Mouse (Mus musculus): ENCODE data around the gene Btg1-ps2. TPM values are rescaled to one million over a fixed set of nuclear protein-coding genes. Genes with fewer than 3 reads are reported as not detected.
"Not testable (repeated sequence)": the region's sequence is repeated elsewhere in the genome, so short reads cannot be mapped to it uniquely, and the experiment has no call there.

The Btg1-ps2 gene
- not detected in 2 replicates for polyA plus RNA-seq (2015; fragmentation: Nextera tagmentation; extraction: Ambion mirVana)

DNA sequence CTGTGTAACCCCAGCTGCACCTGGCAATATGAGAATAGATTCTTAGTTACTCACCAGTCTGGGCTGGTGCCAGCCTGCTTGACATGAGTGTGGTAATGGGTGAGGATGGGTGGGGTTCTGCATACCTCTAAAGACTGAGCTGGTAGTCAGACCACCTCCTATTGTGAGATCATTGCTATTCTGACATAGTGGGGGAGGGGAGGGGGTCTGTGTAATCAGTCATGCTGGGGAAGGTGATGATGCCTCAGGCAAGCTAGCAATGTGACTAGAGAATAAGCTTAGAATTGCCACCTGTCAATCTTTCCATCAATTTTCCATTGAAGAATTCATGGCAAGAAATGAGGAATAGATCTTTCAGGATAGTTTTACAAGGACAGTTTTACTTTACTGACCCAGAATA is at the start of gene Btg1-ps2:
Gene Btg1-ps2 (minus strand): TSS at position 101 of the 400 bp plus-strand sequence.
- H3K4me3 ChIP-seq (replicated peaks); H3K4me2 ChIP-seq (replicated peaks); H3K27ac ChIP-seq (replicated peaks); H3K27me3 ChIP-seq; H3K9me3 ChIP-seq (replicated peaks); ATAC-seq (ENCODE audit: insufficient number of reproducible peaks, low FRiP score, low TSS enrichment, low read depth); H3K9ac ChIP-seq; H3K36me3 ChIP-seq; H3K4me1 ChIP-seq: not testable (repeated sequence)

GRCm38 (mm10) chrX:38085041-38085440 is 42.1 kb upstream of the Btg1-ps2 start, which contains the start of gene Rhox11:
Gene Rhox11, minus strand, starts transcription at chrX:38085141.
- no peak within 1 kb of the TSS for H3K4me3 ChIP-seq (replicated peaks)
- H3K36me3 ChIP-seq: no peaks in the 10 kb centered on the region
- no peaks in the 10 kb centered on the region for H3K9me3 ChIP-seq (replicated peaks)
- no peak within 1 kb of the TSS for H3K27ac ChIP-seq (replicated peaks)
- ATAC-seq (ENCODE audit: insufficient number of reproducible peaks, low FRiP score, low TSS enrichment, low read depth): no peak
- H3K27me3 ChIP-seq: no peaks in the 10 kb centered on the region
- 83% methylated on average over 9 of the region's 9 CpGs for WGBS
- no peaks in the 10 kb centered on the region for H3K4me1 ChIP-seq
- no peak within 1 kb of the TSS for H3K9ac ChIP-seq
- H3K4me2 ChIP-seq (replicated peaks): no peak within 1 kb of the TSS

DNA sequence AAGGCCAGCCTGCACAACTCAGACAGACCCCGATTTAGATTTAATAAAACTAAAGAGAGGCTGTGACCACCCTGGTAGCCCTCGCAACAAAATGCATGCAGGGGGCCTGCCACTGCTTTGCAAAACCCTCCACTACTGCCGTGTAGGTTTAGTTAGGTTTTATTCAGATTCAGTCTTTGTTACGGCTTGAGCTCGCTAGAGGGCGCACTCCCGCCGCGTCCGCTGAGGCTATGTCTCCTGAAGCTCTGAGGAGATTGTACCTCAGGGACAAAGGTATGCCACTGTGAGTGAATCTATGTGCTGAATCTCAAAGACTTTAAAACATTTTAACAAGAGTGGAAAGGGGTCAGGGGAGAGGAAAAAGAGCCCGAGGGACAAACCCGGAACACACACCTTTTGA is 41.3 kb upstream of the Btg1-ps2 start:
- H3K4me3 ChIP-seq (replicated peaks): no peak overlapping the region
- H3K9ac ChIP-seq: no peak overlapping the region
- no peak for ATAC-seq (ENCODE audit: insufficient number of reproducible peaks, low FRiP score, low TSS enrichment, low read depth)
- H3K36me3 ChIP-seq: no peaks in the 10 kb centered on the region
- WGBS: 21% methylated on average over 12 of the region's 12 CpGs
- H3K27ac ChIP-seq (replicated peaks): no peak overlapping the region
- H3K4me1 ChIP-seq: no peaks in the 10 kb centered on the region
- no peaks in the 10 kb centered on the region for H3K9me3 ChIP-seq (replicated peaks)
- H3K27me3 ChIP-seq: no peaks in the 10 kb centered on the region
- H3K4me2 ChIP-seq (replicated peaks): no peak overlapping the region

DNA sequence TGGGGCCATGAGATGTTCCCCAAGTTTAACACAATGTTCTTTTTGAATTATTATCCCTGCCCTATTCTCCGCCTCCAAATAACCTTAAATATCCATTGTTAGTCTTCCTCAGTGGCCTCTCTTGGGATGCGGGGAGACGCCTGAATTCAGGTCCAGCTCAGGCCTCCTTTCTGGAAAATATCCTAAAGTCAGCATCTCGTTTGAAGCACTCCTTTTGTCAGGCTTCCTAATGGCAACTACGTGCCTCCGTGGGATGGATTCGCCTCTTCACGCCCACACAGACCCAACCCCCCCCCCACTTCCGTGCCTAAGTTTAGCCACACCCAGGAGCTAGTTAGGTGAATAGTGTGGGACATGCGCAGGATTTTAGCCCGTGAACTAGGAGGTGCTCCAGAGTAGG is 23.3 kb upstream of the Btg1-ps2 start, which contains the start of gene Rhox10:
Gene Rhox10 (plus strand): TSS at position 301 of the 400 bp plus-strand sequence.
- Histone ChIP-seq H3K4me1 (no peaks in the 10 kb centered on the region), H3K4me3 (replicated peaks) (no peak within 1 kb of the TSS), H3K9me3 (replicated peaks) (no peaks in the 10 kb centered on the region), H3K9ac (no peak within 1 kb of the TSS), H3K36me3 (no peaks in the 10 kb centered on the region), H3K27me3 (no peaks in the 10 kb centered on the region), H3K27ac (replicated peaks) (no peak within 1 kb of the TSS), H3K4me2 (replicated peaks) (no peak within 1 kb of the TSS)
- 85% methylated on average over 11 of the region's 11 CpGs for WGBS
- ATAC-seq (ENCODE audit: insufficient number of reproducible peaks, low FRiP score, low TSS enrichment, low read depth): no peak

DNA sequence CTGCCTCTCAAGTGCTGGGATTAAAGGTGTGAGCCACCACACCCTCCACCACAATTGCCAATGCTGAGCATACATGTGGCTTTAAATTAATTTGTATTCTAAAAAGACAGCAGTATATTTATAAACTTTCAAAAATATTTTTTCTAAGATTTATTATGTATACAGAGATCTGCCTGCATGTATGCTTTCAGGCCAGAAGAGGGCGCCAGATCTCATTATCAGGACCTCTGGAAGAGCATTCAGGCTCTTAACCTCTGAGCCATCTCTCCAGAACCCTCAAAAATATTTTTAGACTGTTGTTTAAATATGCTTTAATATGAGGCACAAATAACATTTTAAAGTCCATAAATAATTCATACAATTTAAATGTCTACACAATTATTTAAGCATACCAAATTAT is 18.6 kb upstream of the Btg1-ps2 start:
- no peak overlapping the region for H3K27ac ChIP-seq (replicated peaks)
- H3K9me3 ChIP-seq (replicated peaks): no peaks in the 10 kb centered on the region
- H3K9ac ChIP-seq: no peak overlapping the region
- WGBS: 0% methylated on average over 1 of the region's 1 CpGs
- no peaks in the 10 kb centered on the region for H3K27me3 ChIP-seq
- ATAC-seq (ENCODE audit: insufficient number of reproducible peaks, low FRiP score, low TSS enrichment, low read depth): no peak
- H3K4me3 ChIP-seq (replicated peaks): no peak overlapping the region
- no peaks in the 10 kb centered on the region for H3K36me3 ChIP-seq
- no peaks in the 10 kb centered on the region for H3K4me1 ChIP-seq
- H3K4me2 ChIP-seq (replicated peaks): no peak overlapping the region

DNA sequence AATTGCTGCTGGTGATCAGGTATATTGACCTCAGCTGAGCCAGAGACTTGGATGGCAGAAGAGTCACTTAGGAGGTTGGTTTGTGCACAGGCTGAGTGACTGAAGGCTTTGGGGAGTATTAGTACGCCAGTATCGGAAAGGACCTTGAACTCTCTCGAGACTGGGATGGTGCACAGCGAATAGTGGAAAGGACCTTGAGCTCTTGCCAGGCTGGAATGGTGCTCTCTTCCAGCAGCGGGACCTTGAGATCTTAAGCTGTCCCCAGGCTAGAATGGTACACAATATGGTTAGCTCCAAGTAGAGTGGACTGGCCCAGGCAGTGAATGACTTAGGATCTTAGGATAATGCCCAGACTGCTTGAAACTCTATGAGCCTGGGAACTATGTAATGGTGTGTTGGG is 3.2 kb downstream of the Btg1-ps2 start:
- Histone ChIP-seq H3K4me1 (no peaks in the 10 kb centered on the region), H3K4me2 (replicated peaks) (no peak overlapping the region), H3K36me3 (no peaks in the 10 kb centered on the region), H3K27ac (replicated peaks) (no peak overlapping the region), H3K9me3 (replicated peaks) (no peaks in the 10 kb centered on the region), H3K4me3 (replicated peaks) (no peak overlapping the region), H3K9ac (no peak overlapping the region), H3K27me3 (no peaks in the 10 kb centered on the region)
- WGBS: 91% methylated on average over 5 of the region's 5 CpGs
- no peak for ATAC-seq (ENCODE audit: insufficient number of reproducible peaks, low FRiP score, low TSS enrichment, low read depth)

DNA sequence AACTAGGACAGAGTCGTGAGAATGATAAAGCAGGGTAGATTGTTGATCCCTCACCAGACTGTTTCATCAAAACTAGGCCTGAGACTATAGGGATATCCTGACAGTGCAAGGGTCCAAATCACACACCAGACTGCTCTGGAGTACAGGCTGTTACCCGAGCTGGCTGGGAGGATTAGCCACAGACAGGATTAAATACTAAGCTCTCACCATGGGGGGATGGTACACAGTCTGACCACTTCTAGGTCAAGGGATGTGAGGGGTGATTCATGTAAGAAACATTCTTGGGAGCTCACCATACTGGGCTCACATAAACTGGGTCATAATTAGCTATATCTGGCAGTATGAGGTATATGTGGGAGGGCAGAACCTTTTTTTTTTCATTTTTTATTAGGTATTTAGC is 9.1 kb downstream of the Btg1-ps2 start:
- Histone ChIP-seq H3K27ac (replicated peaks) (no peak overlapping the region), H3K27me3 (no peaks in the 10 kb centered on the region), H3K36me3 (no peaks in the 10 kb centered on the region), H3K9me3 (replicated peaks) (no peaks in the 10 kb centered on the region), H3K4me2 (replicated peaks) (no peak overlapping the region), H3K4me3 (replicated peaks) (no peak overlapping the region), H3K9ac (no peak overlapping the region), H3K4me1 (no peaks in the 10 kb centered on the region)
- no peak for ATAC-seq (ENCODE audit: insufficient number of reproducible peaks, low FRiP score, low TSS enrichment, low read depth)
- 61% methylated on average over 2 of the region's 2 CpGs for WGBS

- not testable (repeated sequence) for H3K36me3 ChIP-seq; H3K27ac ChIP-seq (replicated peaks); H3K4me1 ChIP-seq; H3K27me3 ChIP-seq; H3K9ac ChIP-seq; H3K4me3 ChIP-seq (replicated peaks); H3K4me2 ChIP-seq (replicated peaks); ATAC-seq (ENCODE audit: insufficient number of reproducible peaks, low FRiP score, low TSS enrichment, low read depth); H3K9me3 ChIP-seq (replicated peaks)
These were observed 24.3 kb downstream of the Btg1-ps2 start, which contains the start of gene Btg1-ps1 for GRCm38 (mm10) chrX:38018597-38018996. Gene Btg1-ps1, minus strand, starts transcription at chrX:38018815.

DNA sequence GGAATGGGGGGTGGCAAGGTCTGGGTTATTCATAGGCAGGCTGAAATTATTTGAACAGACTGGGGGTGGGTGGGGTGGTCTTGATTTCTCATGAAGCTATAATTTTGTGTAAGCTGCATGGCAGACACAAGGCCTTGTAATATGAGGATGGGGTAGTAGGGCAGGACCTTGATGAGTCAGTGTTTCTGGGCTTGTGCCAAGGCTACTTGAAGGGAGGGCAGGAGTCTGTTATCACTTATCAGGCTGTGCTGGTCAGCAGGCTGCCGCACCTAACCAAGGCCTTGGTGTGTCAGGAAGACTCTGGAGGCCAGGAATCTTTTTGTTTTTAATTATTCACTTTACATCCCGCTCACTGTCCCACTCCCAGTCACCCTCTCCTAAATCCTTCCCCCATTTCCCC is 34.2 kb downstream of the Btg1-ps2 start:
- ATAC-seq (ENCODE audit: insufficient number of reproducible peaks, low FRiP score, low TSS enrichment, low read depth): no peak
- WGBS: 59% methylated on average over 2 of the region's 2 CpGs

More for the DNA sequence above, 34.2 kb downstream of the Btg1-ps2 start:
- Histone ChIP-seq H3K4me1 (no peaks in the 10 kb centered on the region), H3K9me3 (replicated peaks) (no peaks in the 10 kb centered on the region), H3K36me3 (no peaks in the 10 kb centered on the region), H3K4me3 (replicated peaks) (no peak overlapping the region), H3K9ac (no peak overlapping the region), H3K27me3 (no peaks in the 10 kb centered on the region), H3K4me2 (replicated peaks) (no peak overlapping the region), H3K27ac (replicated peaks) (no peak overlapping the region)

Other genes starting within 250 kb of the Btg1-ps2 start
- 1.3 and 2.2 TPM in 2 replicates for gene Rhox5, start 238.3 kb downstream of the Btg1-ps2 start, polyA plus RNA-seq (2015; fragmentation: Nextera tagmentation; extraction: Ambion mirVana)
- gene Rhox6, start 216.2 kb downstream of the Btg1-ps2 start, polyA plus RNA-seq (2015; fragmentation: Nextera tagmentation; extraction: Ambion mirVana): 1.00 and 1.6 TPM in 2 replicates
- not detected in 2 replicates for gene Rhox7a, start 211.4 kb downstream of the Btg1-ps2 start, polyA plus RNA-seq (2015; fragmentation: Nextera tagmentation; extraction: Ambion mirVana)
- not detected in 2 replicates for gene Rhox8, start 164.2 kb downstream of the Btg1-ps2 start, polyA plus RNA-seq (2015; fragmentation: Nextera tagmentation; extraction: Ambion mirVana)
- not detected in 2 replicates for gene Rhox7b, start 145.9 kb downstream of the Btg1-ps2 start, polyA plus RNA-seq (2015; fragmentation: Nextera tagmentation; extraction: Ambion mirVana)
- not detected in 2 replicates for gene Rhox9, start 141.3 kb downstream of the Btg1-ps2 start, polyA plus RNA-seq (2015; fragmentation: Nextera tagmentation; extraction: Ambion mirVana)
- not detected in 2 replicates for gene Btg1-ps1, start 24.3 kb downstream of the Btg1-ps2 start, polyA plus RNA-seq (2015; fragmentation: Nextera tagmentation; extraction: Ambion mirVana)
- not detected in 2 replicates for gene Rhox10, start 23.4 kb upstream of the Btg1-ps2 start, polyA plus RNA-seq (2015; fragmentation: Nextera tagmentation; extraction: Ambion mirVana)
- gene Rhox11, start 42.0 kb upstream of the Btg1-ps2 start, polyA plus RNA-seq (2015; fragmentation: Nextera tagmentation; extraction: Ambion mirVana): not detected in 2 replicates
- gene Rhox12, start 67.8 kb upstream of the Btg1-ps2 start, polyA plus RNA-seq (2015; fragmentation: Nextera tagmentation; extraction: Ambion mirVana): not detected in 2 replicates
- not detected in 2 replicates for gene Rhox13, start 78.1 kb upstream of the Btg1-ps2 start, polyA plus RNA-seq (2015; fragmentation: Nextera tagmentation; extraction: Ambion mirVana)
- 3.6 and 3.9 TPM in 2 replicates for gene Zbtb33, start 146.7 kb upstream of the Btg1-ps2 start, polyA plus RNA-seq (2015; fragmentation: Nextera tagmentation; extraction: Ambion mirVana)
- gene Tmem255a, start 209.3 kb upstream of the Btg1-ps2 start, polyA plus RNA-seq (2015; fragmentation: Nextera tagmentation; extraction: Ambion mirVana): 34.7 and 36.1 TPM in 2 replicates